ENCODE assay signal across 15 mouse cellular contexts in genomic region chr13:97637506-97637905, GRCm38 (mm10).
"Had no signal": no experiment of that assay in that cellular context is flagged by ENCODE, and none has a peak within 500 bp of the region (broad histone marks: within the 10 kb centered on the region; RNA-seq: fewer than 3 reads in every experiment).

No protein-coding gene starts in this region.

- H3K4me1 ChIP-seq: megakaryocyte, embryonic 14.5 days; stomach, embryonic 15.5 days had no signal

- H3K4me3 ChIP-seq: lung, embryonic 15.5 days; megakaryocyte, embryonic 14.5 days; midbrain, embryonic 13.5 days; midbrain, embryonic 15.5 days; neural tube, embryonic 12.5 days; stomach, embryonic 15.5 days had no signal

- H3K9ac ChIP-seq: liver, postnatal 0 days; lung, embryonic 15.5 days; midbrain, embryonic 13.5 days; midbrain, embryonic 15.5 days; neural tube, embryonic 12.5 days; stomach, embryonic 15.5 days had no signal

- DNase-seq: liver, postnatal 0 days; lung, adult 2 months; lung, postnatal 14 days; lung, postnatal 36 days; right cerebral cortex, postnatal 14 days; thymus, postnatal 14 days; thymus, postnatal 36 days had no signal

- H3K36me3 ChIP-seq: lung, embryonic 15.5 days; midbrain, embryonic 13.5 days; midbrain, embryonic 15.5 days; neural tube, embryonic 12.5 days; stomach, embryonic 15.5 days had no signal

- H3K27me3 ChIP-seq: lung, embryonic 15.5 days; midbrain, embryonic 13.5 days; midbrain, embryonic 15.5 days; neural tube, embryonic 12.5 days; stomach, embryonic 15.5 days had no signal

- H3K27ac ChIP-seq: lung, embryonic 15.5 days; macrophage; neural tube, embryonic 12.5 days; stomach, embryonic 15.5 days; stomach, postnatal 0 days had no signal
